Mouse (Mus musculus): ENCODE results near the gene Xylb. TPM values are rescaled to one million over a fixed set of nuclear protein-coding genes. Genes with fewer than 3 reads are reported as not detected.

Xylb gene
- total and polyA plus RNA-seq, 2 experiments, result 154 to 204 TPM

DNA sequence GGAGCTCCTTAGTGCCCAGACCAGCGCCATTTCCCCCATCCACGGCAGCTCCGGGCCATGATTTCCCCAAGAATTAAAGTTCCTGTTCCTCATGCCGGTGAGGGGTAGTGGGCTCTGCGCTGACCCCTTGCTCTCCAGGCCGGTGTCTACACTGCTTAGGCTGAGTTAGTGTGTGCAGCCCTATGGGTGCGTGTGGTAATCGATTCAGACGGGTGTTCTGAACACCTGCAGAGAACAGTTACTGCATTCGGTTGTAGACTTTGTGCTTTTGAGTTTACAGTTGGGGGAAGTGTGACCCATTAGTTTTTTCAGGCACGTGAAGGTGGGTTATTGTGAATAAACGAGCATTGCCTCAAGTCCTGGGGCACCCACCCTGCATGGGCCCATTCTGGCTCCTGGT is 80.9 kb downstream of the Xylb start:
- no peak for DNase-seq (ENCODE audit: extremely low read depth, low read depth, low spot score)
- Histone ChIP-seq H3K4me3 (ENCODE audit: insufficient read depth, low read depth, low read length) (no peak overlapping the region), H3K79me2 (ENCODE audit: control insufficient read depth, insufficient read depth, low read length) (no peaks in the 10 kb centered on the region), H3K27ac (replicated peaks; ENCODE audit: insufficient read depth, low read depth, low read length) (no peak overlapping the region), H3K4me1 (ENCODE audit: control insufficient read depth, insufficient read depth, low read length) (no peaks in the 10 kb centered on the region), H3K9ac (ENCODE audit: low read depth, low read length) (no peak overlapping the region), H3K36me3 (ENCODE audit: control insufficient read depth, insufficient read depth, low read length) (0 out of 2 replicates have a peak, but pooled peaks cover 2% of the 10 kb centered on the region), H3K27me3 (ENCODE audit: control insufficient read depth, insufficient read depth, low read length) (no peaks in the 10 kb centered on the region)
- TF ChIP-seq CTCF (IDR thresholded peaks at IDR 0.05; ENCODE audit: low read depth, low read length) (no peak), POLR2A (IDR thresholded peaks at IDR 0.05; ENCODE audit: extremely low read depth, insufficient read depth, low read length) (no peak)
- 73% methylated on average over 12 of the region's 12 CpGs for WGBS

DNA sequence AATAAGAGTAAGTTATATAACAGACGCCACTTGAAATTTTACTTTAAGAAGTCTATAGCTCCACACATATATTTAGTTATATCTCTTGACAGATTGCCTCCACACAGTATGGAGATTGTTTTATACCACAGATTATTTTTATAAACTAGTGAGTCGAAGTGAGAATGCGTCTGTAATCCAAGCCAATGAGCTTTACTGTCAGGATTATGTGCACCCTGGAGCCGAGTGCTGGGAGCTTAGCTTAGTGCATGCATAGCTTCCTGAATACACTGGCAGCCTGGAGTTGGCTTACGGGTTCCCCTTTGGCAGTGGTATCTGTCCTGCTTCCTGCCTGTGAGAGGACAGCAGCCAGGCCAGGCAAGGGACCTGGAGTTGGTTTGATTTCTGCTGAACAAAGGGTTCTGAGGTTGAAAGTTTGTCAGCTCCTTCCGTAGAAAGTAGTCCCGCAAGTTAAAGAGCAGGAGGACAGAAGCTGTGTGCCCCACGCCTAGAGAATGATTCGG is 81.4 kb downstream of the Xylb start:
- no peak for TF ChIP-seq POLR2A (IDR thresholded peaks at IDR 0.05; ENCODE audit: extremely low read depth, insufficient read depth, low read length)
- TF ChIP-seq CTCF (IDR thresholded peaks at IDR 0.05; ENCODE audit: low read depth, low read length), result no peak
- no peak overlapping the region for H3K4me3 ChIP-seq (ENCODE audit: insufficient read depth, low read depth, low read length)
- no peaks in the 10 kb centered on the region for H3K79me2 ChIP-seq (ENCODE audit: control insufficient read depth, insufficient read depth, low read length)
- no peaks in the 10 kb centered on the region for H3K4me1 ChIP-seq (ENCODE audit: control insufficient read depth, insufficient read depth, low read length)
- H3K27ac ChIP-seq (replicated peaks; ENCODE audit: insufficient read depth, low read depth, low read length), result no peak overlapping the region
- DNase-seq (ENCODE audit: extremely low read depth, low read depth, low spot score), result no peak
- 82% methylated on average over 9 of the region's 9 CpGs for WGBS
- H3K9ac ChIP-seq (ENCODE audit: low read depth, low read length), result no peak overlapping the region
- no peaks in the 10 kb centered on the region for H3K27me3 ChIP-seq (ENCODE audit: control insufficient read depth, insufficient read depth, low read length)
- H3K36me3 ChIP-seq (ENCODE audit: control insufficient read depth, insufficient read depth, low read length), result 0 out of 2 replicates have a peak, but pooled peaks cover 2% of the 10 kb centered on the region

Other genes starting within 250 kb of the Xylb start
- gene Acaa1b, start 200.3 kb upstream of the Xylb start, total RNA-seq (2014; rRNA removed), result 755 and 780 TPM in 2 replicates
- 1,396 and 1,582 TPM in 2 replicates for gene Acaa1b, start 200.3 kb upstream of the Xylb start, polyA plus RNA-seq (2012; rRNA removed)
- gene Gm47289, start 198.2 kb upstream of the Xylb start, total RNA-seq (2014; rRNA removed), result 0.07 TPM in 1 of 2 replicates, not detected in the other
- gene Gm47289, start 198.2 kb upstream of the Xylb start, polyA plus RNA-seq (2012; rRNA removed), result not detected in 2 replicates
- 0.07 TPM in 1 of 2 replicates, not detected in the other for gene Slc22a13, start 148.3 kb upstream of the Xylb start, total RNA-seq (2014; rRNA removed)
- 0.06 TPM in 1 of 2 replicates, not detected in the other for gene Slc22a13, start 148.3 kb upstream of the Xylb start, polyA plus RNA-seq (2012; rRNA removed)
- gene Oxsr1, start 35.0 kb upstream of the Xylb start, total RNA-seq (2014; rRNA removed), result 14.2 and 15.6 TPM in 2 replicates
- 7.6 and 8.6 TPM in 2 replicates for gene Oxsr1, start 35.0 kb upstream of the Xylb start, polyA plus RNA-seq (2012; rRNA removed)
- gene Acaa1a, start 17.7 kb upstream of the Xylb start, total RNA-seq (2014; rRNA removed), result 155 and 170 TPM in 2 replicates
- gene Acaa1a, start 17.7 kb upstream of the Xylb start, polyA plus RNA-seq (2012; rRNA removed), result 280 and 328 TPM in 2 replicates
- 4.8 and 6.3 TPM in 2 replicates for gene Myd88, start 16.0 kb upstream of the Xylb start, total RNA-seq (2014; rRNA removed)
- gene Myd88, start 16.0 kb upstream of the Xylb start, polyA plus RNA-seq (2012; rRNA removed), result 9.8 and 11.3 TPM in 2 replicates
- not detected in 2 replicates for gene Slc22a14, start 8.2 kb downstream of the Xylb start, total RNA-seq (2014; rRNA removed)
- not detected in 2 replicates for gene Slc22a14, start 8.2 kb downstream of the Xylb start, polyA plus RNA-seq (2012; rRNA removed)
- gene Acvr2b, start 44.7 kb downstream of the Xylb start, total RNA-seq (2014; rRNA removed), result 3.7 and 4.2 TPM in 2 replicates
- gene Acvr2b, start 44.7 kb downstream of the Xylb start, polyA plus RNA-seq (2012; rRNA removed), result 2.8 and 4.8 TPM in 2 replicates
- 0.92 and 1.1 TPM in 2 replicates for gene Exog, start 87.6 kb downstream of the Xylb start, total RNA-seq (2014; rRNA removed)
- 0.85 and 1.1 TPM in 2 replicates for gene Exog, start 87.6 kb downstream of the Xylb start, polyA plus RNA-seq (2012; rRNA removed)
- gene Scn5a, start 221.6 kb downstream of the Xylb start, total RNA-seq (2014; rRNA removed), result under 0.01 TPM in 1 of 2 replicates, not detected in the other
- gene Scn5a, start 221.6 kb downstream of the Xylb start, polyA plus RNA-seq (2012; rRNA removed), result not detected in 2 replicates

Data from liver, adult 2 months (tissue).